12 mouse cellular contexts compared by ENCODE assay signal in the genomic region with DNA sequence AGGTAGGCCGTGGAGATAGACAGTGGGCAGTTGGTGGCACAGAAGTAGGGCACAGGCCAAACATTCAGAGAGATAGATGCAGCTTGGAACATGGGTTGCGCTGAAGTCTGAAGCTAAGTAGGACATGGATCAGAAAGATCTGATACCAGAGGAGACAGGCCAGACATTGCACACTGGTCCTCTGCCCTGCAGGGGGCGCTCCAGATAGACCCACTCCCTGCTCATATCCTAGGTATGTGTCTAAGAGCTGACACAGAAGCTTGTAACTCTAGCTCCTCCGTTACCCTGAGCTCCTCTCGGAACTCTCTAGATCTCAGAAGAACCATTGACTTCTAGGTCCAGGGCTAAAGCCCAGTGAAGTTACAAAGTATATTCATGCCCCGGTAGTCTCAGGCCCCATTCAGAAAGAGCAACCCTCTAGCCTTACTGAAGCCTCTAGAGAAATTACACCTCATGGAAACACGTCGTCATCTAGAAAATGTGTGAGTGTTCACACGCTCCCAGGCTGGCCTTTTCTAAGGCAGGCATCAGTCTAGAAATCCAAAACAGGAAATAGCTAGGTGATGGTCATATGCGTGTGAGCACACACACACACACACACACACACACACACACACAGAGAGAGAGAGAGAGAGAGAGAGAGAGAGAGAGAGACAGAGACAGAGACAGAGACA.
DNase-seq lines count a peak whose midpoint lies in the region; ATAC-seq and TF ChIP-seq lines count a peak whose summit lies in the region.
"Had no signal": no experiment of that assay in that cellular context is flagged by ENCODE, and none has a peak within 500 bp of the region (broad histone marks: within the 10 kb centered on the region; RNA-seq: fewer than 3 reads in every experiment).

No protein-coding gene starts in this region.

- no peak overlapping the region for H3K4me3 ChIP-seq in gastrocnemius, adult 2 months
- H3K4me3 ChIP-seq: megakaryocyte, embryonic 14.5 days had no signal

- intact Hi-C loops in gastrocnemius, adult 2 months (cut with DNase I), result loop anchor here (10.0 kb wide), 1 partner anchor 474 kb away; no protein-coding TSS in a partner anchor

- no peak for DNase-seq in gastrocnemius, adult 2 months
- DNase-seq in gastrocnemius, postnatal 4 days (ENCODE audit: low spot score in 2 of 2), result no peak
- DNase-seq in thymus, postnatal 14 days, result peak; percentile 32
- DNase-seq in thymus, postnatal 25 days, result no peak
- DNase-seq in ovary, postnatal 36 days (ENCODE audit: low spot score), result no peak
- DNase-seq in cerebellum, adult 8-10 months, result no peak
- DNase-seq in layer of hippocampus, postnatal 14 days (ENCODE audit: low spot score in 2 of 2), result no peak
- DNase-seq: cerebellum, postnatal 36 days; heart, postnatal 4 days; layer of hippocampus, postnatal 36 days had no signal

- peak; percentile 21 for TF ChIP-seq CTCF in gastrocnemius, adult 2 months (IDR thresholded peaks at IDR 0.05)

- H3K27ac ChIP-seq in gastrocnemius, adult 2 months, result no peak overlapping the region

- peak; percentile 53 for ATAC-seq in inflammation-experienced regulatory T-cells, adult 6 months
